Mouse (Mus musculus) erythroblast, embryonic 14.5 days (primary cell): ENCODE measurements around the gene Sptbn1.

Source experiments
- GATA1 ChIP-seq: IDR thresholded peaks from 2 replicates; pipeline ENCODE4 v1.6.1; 2012; ENCODE audit warnings: low read length, inconsistent platforms, mixed read lengths
- TAL1 ChIP-seq: IDR thresholded peaks from 3 replicates; pipeline ENCODE4 v1.6.1; 2012; ENCODE audit warnings: low read length, inconsistent platforms, mixed read lengths

DNA sequence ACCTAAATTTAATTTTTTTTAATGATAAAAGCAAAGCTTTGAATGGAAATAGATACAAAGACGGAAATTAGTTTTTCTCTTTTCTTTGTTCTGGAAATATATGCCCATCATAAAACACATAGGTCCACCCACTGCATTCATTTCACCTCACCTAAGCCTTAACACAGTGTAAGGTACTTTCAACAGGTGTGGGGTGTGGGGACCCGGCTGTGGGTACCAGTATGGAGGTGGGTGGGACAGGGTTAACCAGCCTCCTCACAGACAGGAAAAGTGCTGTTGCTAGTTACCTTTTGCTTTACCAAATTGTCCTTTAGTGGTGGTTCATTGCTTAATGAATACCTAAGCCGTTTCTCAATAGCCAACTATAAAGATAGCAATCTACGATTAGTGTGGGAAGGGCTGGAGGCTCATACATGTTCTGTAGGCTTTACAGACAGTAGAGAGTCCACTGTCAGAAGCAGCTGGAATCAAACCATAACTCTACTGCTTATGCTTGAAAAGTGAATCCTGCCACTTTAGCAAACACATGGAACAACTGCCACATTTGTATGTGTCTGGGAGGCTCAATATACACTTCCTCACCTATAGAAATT is 96.3 kb downstream of the Sptbn1 start:
- TF ChIP-seq GATA1 (no peak), TAL1 (no peak)
